Mouse (Mus musculus): ENCODE measurements around the gene Zfp160. TPM values are rescaled to one million over a fixed set of nuclear protein-coding genes. Genes with fewer than 3 reads are reported as not detected.
"Not testable (repeated sequence)": the region's sequence is repeated elsewhere in the genome, so short reads cannot be mapped to it uniquely, and the experiment has no call there.

Zfp160 gene
- polyA plus RNA-seq, 1 experiment from 2014 or later, result 3.6 TPM

GRCm38 (mm10) chr17:21051919-21052318 is 43.2 kb downstream of the Zfp160 start:
- H3K9me3 ChIP-seq (replicated peaks); H3K4me2 ChIP-seq; ATAC-seq (ENCODE audit: insufficient read depth); H3K27ac ChIP-seq (replicated peaks); H3K27me3 ChIP-seq; H3K9ac ChIP-seq; H3K4me3 ChIP-seq (replicated peaks); H3K36me3 ChIP-seq (replicated peaks); H3K4me1 ChIP-seq (replicated peaks): not testable (repeated sequence)
- 70% methylated on average over 3 of the region's 3 CpGs for WGBS (ENCODE audit: insufficient replicate concordance)

GRCm38 (mm10) chr17:21053267-21053666 is 44.6 kb downstream of the Zfp160 start:
- no peak for ATAC-seq (ENCODE audit: insufficient read depth)
- Histone ChIP-seq H3K9ac (no peak overlapping the region), H3K4me2 (no peak overlapping the region), H3K9me3 (replicated peaks) (no peaks in the 10 kb centered on the region), H3K4me1 (replicated peaks) (no peaks in the 10 kb centered on the region), H3K4me3 (replicated peaks) (no peak overlapping the region), H3K27ac (replicated peaks) (no peak overlapping the region), H3K36me3 (replicated peaks) (no peaks in the 10 kb centered on the region), H3K27me3 (no peaks in the 10 kb centered on the region)
- WGBS (ENCODE audit: insufficient replicate concordance), result 74% methylated on average over 2 of the region's 2 CpGs

GRCm38 (mm10) chr17:21055111-21055510 is 46.4 kb downstream of the Zfp160 start:
- not testable (repeated sequence) for H3K9ac ChIP-seq; H3K4me2 ChIP-seq; H3K27me3 ChIP-seq; ATAC-seq (ENCODE audit: insufficient read depth); H3K9me3 ChIP-seq (replicated peaks); H3K4me3 ChIP-seq (replicated peaks); H3K4me1 ChIP-seq (replicated peaks); H3K36me3 ChIP-seq (replicated peaks); H3K27ac ChIP-seq (replicated peaks)
- 58% methylated on average over 1 of the region's 1 CpGs for WGBS (ENCODE audit: insufficient replicate concordance)

GRCm38 (mm10) chr17:21065501-21065900 is 56.8 kb downstream of the Zfp160 start:
- no peaks in the 10 kb centered on the region for H3K4me1 ChIP-seq (replicated peaks)
- no peak overlapping the region for H3K4me3 ChIP-seq (replicated peaks)
- no peak overlapping the region for H3K9ac ChIP-seq
- ATAC-seq (ENCODE audit: insufficient read depth), result no peak
- WGBS (ENCODE audit: insufficient replicate concordance), result 30% methylated on average over 1 of the region's 1 CpGs
- H3K27ac ChIP-seq (replicated peaks), result no peak overlapping the region
- no peaks in the 10 kb centered on the region for H3K9me3 ChIP-seq (replicated peaks)
- H3K4me2 ChIP-seq, result no peak overlapping the region
- H3K27me3 ChIP-seq, result no peaks in the 10 kb centered on the region
- H3K36me3 ChIP-seq (replicated peaks), result no peaks in the 10 kb centered on the region

GRCm38 (mm10) chr17:21067036-21067435 is 58.3 kb downstream of the Zfp160 start:
- no peak for ATAC-seq (ENCODE audit: insufficient read depth)
- Histone ChIP-seq H3K9ac (no peak overlapping the region), H3K4me2 (no peak overlapping the region), H3K27me3 (no peaks in the 10 kb centered on the region), H3K27ac (replicated peaks) (no peak overlapping the region), H3K9me3 (replicated peaks) (no peaks in the 10 kb centered on the region), H3K36me3 (replicated peaks) (no peaks in the 10 kb centered on the region), H3K4me1 (replicated peaks) (no peaks in the 10 kb centered on the region), H3K4me3 (replicated peaks) (no peak overlapping the region)

GRCm38 (mm10) chr17:21069443-21069842 is 60.7 kb downstream of the Zfp160 start:
- not testable (repeated sequence) for H3K27ac ChIP-seq (replicated peaks); H3K4me3 ChIP-seq (replicated peaks); H3K9ac ChIP-seq; ATAC-seq (ENCODE audit: insufficient read depth); H3K4me1 ChIP-seq (replicated peaks); H3K27me3 ChIP-seq; H3K9me3 ChIP-seq (replicated peaks); H3K36me3 ChIP-seq (replicated peaks); H3K4me2 ChIP-seq
- WGBS (ENCODE audit: insufficient replicate concordance), result no CpG with 5 or more reads among the region's 3 CpGs

- H3K27ac ChIP-seq (replicated peaks); H3K9ac ChIP-seq; H3K9me3 ChIP-seq (replicated peaks); H3K36me3 ChIP-seq (replicated peaks); H3K4me1 ChIP-seq (replicated peaks); H3K27me3 ChIP-seq; ATAC-seq (ENCODE audit: insufficient read depth); H3K4me2 ChIP-seq; H3K4me3 ChIP-seq (replicated peaks): not testable (repeated sequence)
- 58% methylated on average over 2 of the region's 2 CpGs for WGBS (ENCODE audit: insufficient replicate concordance)
Measured at GRCm38 (mm10) chr17:21070971-21071370, 62.3 kb downstream of the Zfp160 start.

Other genes with a start within 250 kb of the Zfp160 start
- not detected in 2 replicates for gene Vmn1r228, start 222.7 kb upstream of the Zfp160 start, polyA plus RNA-seq (2015; fragmentation: Nextera tagmentation; extraction: Ambion mirVana)
- not detected in 2 replicates for gene Vmn1r229, start 197.3 kb upstream of the Zfp160 start, polyA plus RNA-seq (2015; fragmentation: Nextera tagmentation; extraction: Ambion mirVana)
- gene Vmn1r230, start 168.5 kb upstream of the Zfp160 start, polyA plus RNA-seq (2015; fragmentation: Nextera tagmentation; extraction: Ambion mirVana), result not detected in 2 replicates
- gene Vmn1r231, start 103.8 kb upstream of the Zfp160 start, polyA plus RNA-seq (2015; fragmentation: Nextera tagmentation; extraction: Ambion mirVana), result not detected in 2 replicates
- not detected in 2 replicates for gene Vmn1r232, start 89.2 kb upstream of the Zfp160 start, polyA plus RNA-seq (2015; fragmentation: Nextera tagmentation; extraction: Ambion mirVana)
- gene Ppp2r1a, start 63.6 kb upstream of the Zfp160 start, polyA plus RNA-seq (2015; fragmentation: Nextera tagmentation; extraction: Ambion mirVana), result 92.5 and 97.3 TPM in 2 replicates
- gene Vmn1r233, start 12.4 kb upstream of the Zfp160 start, polyA plus RNA-seq (2015; fragmentation: Nextera tagmentation; extraction: Ambion mirVana), result not detected in 2 replicates
- not detected in 2 replicates for gene Vmn1r234, start 217.2 kb downstream of the Zfp160 start, polyA plus RNA-seq (2015; fragmentation: Nextera tagmentation; extraction: Ambion mirVana)
- gene Vmn1r235, start 247.5 kb downstream of the Zfp160 start, polyA plus RNA-seq (2015; fragmentation: Nextera tagmentation; extraction: Ambion mirVana), result not detected in 2 replicates

All from liver, embryonic 15.5 days (tissue).